Mouse (Mus musculus): ENCODE data around the gene Gm17387. TPM values are rescaled to one million over a fixed set of nuclear protein-coding genes. Genes with fewer than 3 reads are reported as not detected.
A peak's percentile ranks its signal among the peaks of the same experiment; 100 is the strongest.
"Not testable (repeated sequence)": the region's sequence is repeated elsewhere in the genome, so short reads cannot be mapped to it uniquely, and the experiment has no call there.

Gm17387 gene
- total RNA-seq, 2 experiments from 2014 or later = not detected

DNA sequence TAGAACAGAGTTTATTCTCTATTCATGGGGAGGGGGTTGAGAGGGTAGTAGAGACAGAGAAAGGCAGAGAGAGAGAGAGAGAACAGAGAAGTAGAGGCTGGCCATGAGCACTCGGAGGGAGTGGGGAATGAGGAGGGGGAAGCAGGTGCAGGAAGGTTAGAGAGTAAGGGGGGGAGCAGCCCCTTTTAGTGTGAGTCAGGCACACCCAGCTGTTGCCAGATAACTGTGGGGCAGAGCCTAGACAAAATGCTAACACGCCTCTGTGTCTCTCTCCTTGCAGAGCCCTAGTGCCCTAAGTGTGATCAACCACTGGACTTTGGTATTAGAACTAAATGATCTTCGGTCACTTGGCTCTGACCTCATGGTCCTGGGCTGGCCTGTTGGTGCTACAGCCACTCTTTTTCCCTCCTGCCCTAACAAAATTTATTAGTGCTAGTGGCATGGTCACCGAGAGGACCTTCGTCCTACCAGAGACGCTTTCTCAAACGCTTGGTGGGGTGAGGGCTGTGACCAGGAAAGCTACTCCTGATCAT is 17.6 kb upstream of the Gm17387 start:
- ATAC-seq (replicated peaks; ENCODE audit: poor library complexity) = no peak

- ATAC-seq (replicated peaks; ENCODE audit: poor library complexity) = peak; percentile 91
Observed at GRCm38 (mm10) chr7:141016707-141017697, 11.9 kb upstream of the Gm17387 start.

- ATAC-seq (replicated peaks; ENCODE audit: poor library complexity) = not testable (repeated sequence)
Observed at GRCm38 (mm10) chr7:141017824-141018223, 11.1 kb upstream of the Gm17387 start, which contains the start of gene Ifitm6. Gene Ifitm6 (minus strand): TSS chr7:141017924.

GRCm38 (mm10) chr7:141019028-141019427 is 9.9 kb upstream of the Gm17387 start:
- ATAC-seq (replicated peaks; ENCODE audit: poor library complexity) = no peak

DNA sequence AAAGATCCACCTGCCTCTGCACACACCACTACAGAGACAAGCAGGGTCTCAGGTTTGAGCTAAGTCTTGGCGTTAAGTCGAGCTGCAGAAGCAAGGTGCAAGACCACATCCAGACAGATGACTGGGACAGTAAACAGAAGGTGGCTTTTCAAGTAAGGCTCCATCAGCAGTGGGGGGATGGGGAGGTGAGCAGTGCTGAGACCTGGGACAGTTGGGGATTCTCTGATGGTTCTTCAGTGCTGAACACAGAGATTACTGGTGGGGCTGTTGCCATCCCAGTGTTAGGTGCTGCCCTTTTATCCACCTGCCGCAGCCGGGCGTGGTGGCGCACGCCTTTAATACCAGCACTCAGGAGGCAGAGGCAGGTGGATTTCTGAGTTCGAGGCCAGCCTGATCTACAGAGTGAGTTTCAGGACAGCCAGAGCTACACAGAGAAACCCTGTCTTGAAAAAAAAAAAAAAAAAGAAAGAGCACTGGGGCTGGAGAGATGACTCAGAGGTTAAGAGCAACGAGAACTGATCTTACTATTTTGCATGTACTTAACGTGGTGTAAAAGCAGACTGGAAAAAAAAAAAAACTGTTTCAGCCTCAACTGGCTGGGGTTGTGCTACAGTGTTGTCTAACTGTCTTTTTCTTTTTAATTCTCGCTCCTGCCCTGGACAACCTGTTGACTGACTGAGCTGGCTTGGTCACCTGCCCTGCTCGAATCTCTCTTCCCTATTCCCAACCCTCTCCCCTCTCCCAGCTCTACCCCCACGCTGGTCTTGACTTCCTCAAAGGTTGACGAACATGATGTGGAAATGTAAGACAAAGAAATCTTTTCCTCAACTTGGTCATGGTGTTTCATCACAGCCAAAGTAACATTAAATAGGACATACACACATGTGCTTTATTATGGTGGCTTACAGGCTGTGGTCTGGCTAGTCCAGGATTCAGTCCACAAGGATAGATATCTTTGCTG is 7.2 kb upstream of the Gm17387 start:
- ATAC-seq (replicated peaks; ENCODE audit: poor library complexity) = peak; percentile 85

DNA sequence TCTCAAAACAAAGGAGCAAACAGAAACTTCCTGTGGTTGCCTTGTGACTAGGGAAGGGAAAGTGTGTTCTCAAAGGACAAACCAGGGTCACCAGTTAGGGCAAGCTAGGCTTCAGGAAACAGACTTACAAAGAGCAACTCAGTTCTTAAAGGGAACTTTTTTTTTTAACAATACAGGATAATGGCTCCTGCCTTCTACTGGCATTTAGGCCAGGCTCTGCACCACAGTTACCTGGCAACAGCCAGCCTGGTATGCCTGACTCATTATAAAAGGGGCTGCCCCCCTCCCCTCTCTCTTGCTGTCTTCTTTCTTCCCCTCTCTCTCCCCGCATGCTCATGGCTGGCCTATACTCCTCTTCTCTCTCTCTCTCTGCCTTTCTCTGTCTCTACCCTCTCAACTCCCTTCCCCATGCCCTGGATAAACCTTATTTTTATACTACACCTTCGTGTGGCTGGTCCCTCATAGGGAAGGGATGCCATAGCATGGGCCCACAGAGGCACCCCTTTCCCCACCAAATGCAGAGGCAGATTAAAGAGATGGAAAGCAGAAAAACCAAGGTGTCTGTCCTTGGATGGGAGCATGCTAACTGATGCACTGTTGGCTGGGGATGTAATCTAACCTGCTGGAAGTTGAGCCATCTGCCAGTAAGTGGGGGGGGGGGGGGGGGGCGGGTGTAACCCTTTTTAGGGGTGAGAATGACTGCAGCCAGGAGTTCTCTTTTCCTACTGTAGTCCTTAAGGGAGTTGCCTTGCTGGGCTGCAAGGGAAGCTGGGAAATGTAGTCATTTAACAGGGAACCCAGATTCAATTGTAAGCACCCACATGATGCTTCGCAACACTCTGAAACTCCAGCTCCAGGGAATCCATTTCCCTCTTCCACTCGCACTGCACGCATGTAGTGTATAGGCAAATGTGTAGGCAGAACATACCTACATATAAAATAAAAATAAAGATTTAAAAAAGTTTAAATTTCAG is 3.8 kb upstream of the Gm17387 start:
- peak; percentile 44 for ATAC-seq (replicated peaks; ENCODE audit: poor library complexity)

DNA sequence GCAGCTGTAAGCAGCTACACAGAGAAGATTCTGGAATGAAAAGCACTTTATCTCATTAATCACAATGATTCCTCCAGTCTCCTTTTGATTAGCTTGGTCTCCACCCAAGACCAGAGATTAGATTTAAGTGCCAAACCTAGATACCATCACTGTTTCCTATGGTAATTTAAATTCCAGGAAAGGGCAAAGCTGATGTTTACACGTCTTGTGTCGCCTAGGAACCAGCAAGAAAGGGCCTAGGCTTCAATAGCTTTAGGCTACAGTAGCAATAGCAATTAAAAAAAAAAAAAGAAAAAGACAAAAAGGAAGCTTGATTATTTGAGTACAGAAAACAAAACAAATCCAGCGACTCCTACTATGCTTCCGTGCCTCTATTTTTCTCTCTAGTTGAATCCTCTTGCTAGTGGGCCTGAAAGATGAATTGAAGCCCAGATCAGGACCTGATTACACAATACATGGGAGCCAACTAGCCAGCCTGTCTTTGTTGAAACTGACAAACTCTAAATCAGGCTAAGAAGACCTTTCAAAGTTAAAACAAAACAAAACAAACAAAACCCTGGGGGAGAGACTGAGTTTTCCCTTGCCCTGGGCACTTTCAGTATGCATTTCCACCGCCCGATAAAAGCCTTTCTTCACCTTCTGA is 2.7 kb upstream of the Gm17387 start:
- ATAC-seq (replicated peaks; ENCODE audit: poor library complexity) = no peak

- ATAC-seq (replicated peaks; ENCODE audit: poor library complexity) = no peak
Observed at GRCm38 (mm10) chr7:141026740-141027098, 2.2 kb upstream of the Gm17387 start.

- no peak for ATAC-seq (replicated peaks; ENCODE audit: poor library complexity)
Observed at GRCm38 (mm10) chr7:141030390-141030789, 1.5 kb downstream of the Gm17387 start.

- ATAC-seq (replicated peaks; ENCODE audit: poor library complexity) = peak; percentile 63
Observed at GRCm38 (mm10) chr7:141032458-141033167, 3.7 kb downstream of the Gm17387 start.

GRCm38 (mm10) chr7:141036624-141037023 is 7.7 kb downstream of the Gm17387 start:
- peak; percentile 52 for ATAC-seq (replicated peaks; ENCODE audit: poor library complexity)

DNA sequence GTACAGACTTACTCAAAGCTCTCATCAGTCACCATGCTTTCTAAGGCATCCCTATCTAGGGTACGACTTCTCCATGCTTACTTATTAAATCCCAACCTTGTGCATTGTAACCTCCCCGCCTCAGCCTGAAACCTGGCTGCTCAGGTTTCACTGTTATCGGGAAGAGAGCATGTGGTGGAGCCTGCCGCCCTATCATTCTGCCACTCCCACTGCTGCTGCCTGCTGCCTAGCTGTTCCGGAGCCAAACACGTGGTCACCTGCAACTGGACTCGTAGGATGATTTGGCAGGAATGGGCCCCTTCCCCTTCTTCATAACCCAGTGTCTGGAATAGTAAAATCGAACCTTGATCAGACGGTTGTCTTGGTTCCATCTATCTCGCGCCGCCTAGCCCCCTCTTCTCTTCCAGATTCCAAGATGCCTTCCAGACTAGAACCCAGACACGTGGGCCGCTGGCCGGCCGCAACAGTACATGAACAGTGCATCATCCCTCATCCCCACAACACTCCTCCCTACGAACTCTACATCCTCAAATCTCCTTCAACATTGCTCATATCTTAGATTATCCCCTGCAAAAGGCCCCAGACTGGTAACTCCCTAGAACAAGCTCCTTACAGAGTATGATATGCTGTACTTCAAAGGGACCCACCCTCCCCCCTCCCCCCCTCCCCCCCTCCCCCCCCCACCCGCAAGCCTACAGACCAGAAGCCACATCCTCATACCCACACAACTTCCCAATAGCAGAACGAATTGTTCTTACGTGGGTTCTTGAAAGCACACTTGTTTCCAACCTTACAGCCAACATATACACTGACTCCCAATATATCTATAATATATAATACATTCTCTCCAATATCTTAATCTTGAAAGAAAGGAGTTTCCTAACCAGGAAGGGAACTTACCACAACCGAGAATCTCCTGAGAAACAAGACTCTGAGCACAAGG is 9.4 kb downstream of the Gm17387 start:
- ATAC-seq (replicated peaks; ENCODE audit: poor library complexity) = peak; percentile 22; the same call in 1 of the 2 replicates

DNA sequence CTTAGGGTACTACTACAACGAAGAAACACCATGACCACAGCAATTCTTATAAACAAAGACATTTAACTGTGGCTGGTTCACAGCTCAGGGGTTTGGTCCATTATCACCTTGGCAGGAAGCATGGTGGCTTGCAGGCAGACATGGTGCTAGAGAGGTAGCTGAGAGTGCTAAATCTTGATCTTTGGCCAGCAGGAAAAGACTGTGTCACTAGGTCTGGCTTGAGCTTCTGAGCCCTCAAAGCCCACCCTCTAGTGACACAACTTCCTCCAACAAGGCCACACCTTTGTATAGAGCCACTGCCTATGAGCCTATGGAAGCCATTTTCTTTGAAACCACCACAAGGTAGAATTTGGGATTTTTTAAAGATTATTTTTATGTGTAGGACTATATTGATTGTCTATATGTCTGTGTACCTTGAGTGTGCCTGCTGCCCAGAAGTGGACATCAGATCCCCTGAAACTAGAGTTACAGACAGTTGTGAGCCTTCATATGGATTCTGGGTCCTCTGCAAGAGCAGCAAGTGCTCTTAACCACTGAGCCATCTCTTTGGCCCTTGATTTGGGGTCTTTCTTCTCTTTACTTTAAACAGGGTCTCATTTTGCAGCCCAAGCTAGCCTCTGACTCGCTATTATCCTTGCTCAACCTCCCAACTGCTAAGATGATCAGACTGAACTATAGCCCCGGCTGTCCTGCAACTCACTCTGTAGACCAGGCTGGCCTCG is 10.6 kb downstream of the Gm17387 start:
- ATAC-seq (replicated peaks; ENCODE audit: poor library complexity) = no peak

- ATAC-seq (replicated peaks; ENCODE audit: poor library complexity) = no peak
Observed at GRCm38 (mm10) chr7:141040867-141041606, 12.1 kb downstream of the Gm17387 start.

- ATAC-seq (replicated peaks; ENCODE audit: poor library complexity) = 0 out of 2 replicates have a peak, but pooled peaks have one; percentile 5
Observed at GRCm38 (mm10) chr7:141041661-141042060, 12.7 kb downstream of the Gm17387 start.

- peak; percentile 49 for ATAC-seq (replicated peaks; ENCODE audit: poor library complexity)
Observed at GRCm38 (mm10) chr7:141042539-141042938, 13.6 kb downstream of the Gm17387 start.

Data from megakaryocyte progenitor cell, adult 5-6 weeks (primary cell).